ENCODE assay signal across 9 mouse cellular contexts in the genomic region with DNA sequence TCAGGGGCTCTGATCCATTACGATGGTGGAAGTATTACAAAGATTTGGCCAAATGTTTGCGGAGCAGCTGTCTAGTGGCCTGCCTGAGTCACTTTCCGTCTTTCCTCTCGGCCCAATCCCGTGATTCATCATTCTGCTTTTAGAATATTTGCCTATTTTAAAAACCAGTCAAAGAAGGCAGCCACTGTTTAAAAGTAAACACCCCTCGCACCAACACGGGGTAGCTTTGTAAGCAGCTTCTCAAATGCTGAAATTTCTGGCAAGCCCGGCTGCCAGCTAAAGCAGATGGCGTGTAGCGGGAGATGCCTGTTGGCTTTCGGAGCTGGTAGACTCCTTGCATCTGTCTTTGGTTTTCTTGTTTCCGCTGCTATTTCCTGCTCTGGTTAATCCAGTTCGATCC. TPM values are rescaled to one million over a fixed set of nuclear protein-coding genes. Genes with fewer than 3 reads are reported as not detected.
DNase-seq lines count a peak whose midpoint lies in the region; ATAC-seq lines count a peak whose summit lies in the region.
"Had no signal": no experiment of that assay in that cellular context is flagged by ENCODE, and none has a peak within 500 bp of the region (broad histone marks: within the 10 kb centered on the region; RNA-seq: fewer than 3 reads in every experiment).

No protein-coding gene starts in this region.

- H3K9me3 ChIP-seq in midbrain, embryonic 10.5 days (replicated peaks) = no peaks in the 10 kb centered on the region

- H3K27ac ChIP-seq in midbrain, embryonic 10.5 days (replicated peaks) = no peak overlapping the region

- no peak overlapping the region for H3K4me3 ChIP-seq in midbrain, embryonic 10.5 days

- peak; percentile 59 for DNase-seq in NIH3T3 (ENCODE audit: low read depth)
- DNase-seq in frontal cortex, postnatal 14 days (ENCODE audit: low spot score in 2 of 2) = peak; percentile 36 to 39
- DNase-seq in left cerebral cortex, postnatal 25 days (ENCODE audit: low spot score in 2 of 2) = peak; percentile 54 to 76
- DNase-seq in urinary bladder, postnatal 10 days (ENCODE audit: low spot score) = no peak
- DNase-seq in midbrain, embryonic 10.5 days (ENCODE audit: low spot score) = no peak
- no peak for DNase-seq in thymus, postnatal 0 days (ENCODE audit: low spot score)
- no peak for DNase-seq in retina, embryonic 14.5 days (ENCODE audit: low spot score)

- peak; percentile 70 for ATAC-seq in cerebellum, adult (ENCODE audit: insufficient number of reproducible peaks, low FRiP score, low TSS enrichment)

- 92% methylated on average over 13 of the region's 13 CpGs for WGBS in midbrain, embryonic 10.5 days

- peaks cover 2% of the 10 kb centered on the region; the same call in 1 of the 2 replicates for H3K4me1 ChIP-seq in midbrain, embryonic 10.5 days

- no peaks in the 10 kb centered on the region for H3K36me3 ChIP-seq in midbrain, embryonic 10.5 days

- intact Hi-C loops in left cerebral cortex, postnatal 25 days (cut with DNase I) = loop anchor here (5.0 kb wide), 1 partner anchor 55 kb away; no protein-coding TSS in a partner anchor

- no peaks in the 10 kb centered on the region for H3K27me3 ChIP-seq in midbrain, embryonic 10.5 days (ENCODE audit: low read depth, poor library complexity, severe bottlenecking)

RNA-seq across cellular contexts. Expression of a gene that starts 14.4 kb away (rescaled TPM):
- total RNA-seq in left cerebral cortex, postnatal 25 days (2021) = under 1 TPM; 0.32 to 0.44 TPM
- not detected in 2 replicates for polyA plus RNA-seq in midbrain, embryonic 10.5 days (2016; fragmentation: Nextera tagmentation; extraction: Ambion mirVana)
- 0.77 and 0.81 TPM in 2 replicates for polyA plus RNA-seq in thymus, postnatal 0 days (2015; fragmentation: Nextera tagmentation; extraction: Ambion mirVana)
- total RNA-seq: hematopoietic stem cell, adult 5-6 weeks had no signal

Comparison
In these comparisons a context has a peak if more than half of its experiments do, and no peak if none do; other contexts are left out.
1. DNase-seq: peak in NIH3T3 (single experiment), frontal cortex, postnatal 14 days (2 of 2) and left cerebral cortex, postnatal 25 days (2 of 2); none in urinary bladder, postnatal 10 days (single experiment), midbrain, embryonic 10.5 days (single experiment), thymus, postnatal 0 days (single experiment) and retina, embryonic 14.5 days (single experiment).